Mouse (Mus musculus): ENCODE measurements around the gene Asic2.

Gene Asic2

GRCm38 (mm10) chr11:81498990-81499389 lies 469.3 kb downstream of the Asic2 start:
- Histone ChIP-seq H3K9me3 (ENCODE audit: low read length) (peaks cover 3% of the 10 kb centered on the region; the same call in 1 of the 2 replicates), H3K27me3 (ENCODE audit: insufficient read depth, low read length) (peaks cover 6% of the 10 kb centered on the region), H3K4me1 (replicated peaks; ENCODE audit: low read depth, low read length) (peaks cover 10% of the 10 kb centered on the region), H3K36me3 (ENCODE audit: insufficient read depth, low read length) (no peaks in the 10 kb centered on the region), H3K4me3 (replicated peaks; ENCODE audit: low read length) (no peak overlapping the region)
- no peak for TF ChIP-seq POU5F1 (IDR thresholded peaks at IDR 0.05; ENCODE audit: borderline replicate concordance, low read length)
- no peak for TF ChIP-seq NANOG (IDR thresholded peaks at IDR 0.05; ENCODE audit: borderline replicate concordance, low read length)
- no peak for TF ChIP-seq CTCF (conservative IDR thresholded peaks at IDR 0.05; ENCODE audit: low read length)

- Histone ChIP-seq H3K27me3 (ENCODE audit: insufficient read depth, low read length) (peaks cover 6% of the 10 kb centered on the region), H3K4me3 (replicated peaks; ENCODE audit: low read length) (no peak overlapping the region), H3K4me1 (replicated peaks; ENCODE audit: low read depth, low read length) (0 out of 2 replicates have a peak, but pooled peaks cover 4% of the 10 kb centered on the region), H3K9me3 (ENCODE audit: low read length) (peaks cover 3% of the 10 kb centered on the region; the same call in 1 of the 2 replicates), H3K36me3 (ENCODE audit: insufficient read depth, low read length) (no peaks in the 10 kb centered on the region)
- TF ChIP-seq NANOG (IDR thresholded peaks at IDR 0.05; ENCODE audit: borderline replicate concordance, low read length) (no peak), CTCF (conservative IDR thresholded peaks at IDR 0.05; ENCODE audit: low read length) (no peak), POU5F1 (IDR thresholded peaks at IDR 0.05; ENCODE audit: borderline replicate concordance, low read length) (no peak)
Measured at GRCm38 (mm10) chr11:81497652-81498391, 470.4 kb downstream of the Asic2 start.

GRCm38 (mm10) chr11:81496446-81496845 lies 471.8 kb downstream of the Asic2 start:
- Histone ChIP-seq H3K9me3 (ENCODE audit: low read length) (peaks cover 3% of the 10 kb centered on the region; the same call in 1 of the 2 replicates), H3K4me3 (replicated peaks; ENCODE audit: low read length) (no peak overlapping the region), H3K27me3 (ENCODE audit: insufficient read depth, low read length) (peaks cover 6% of the 10 kb centered on the region), H3K36me3 (ENCODE audit: insufficient read depth, low read length) (no peaks in the 10 kb centered on the region), H3K4me1 (replicated peaks; ENCODE audit: low read depth, low read length) (0 out of 2 replicates have a peak, but pooled peaks cover 4% of the 10 kb centered on the region)
- TF ChIP-seq POU5F1 (IDR thresholded peaks at IDR 0.05; ENCODE audit: borderline replicate concordance, low read length) (no peak), CTCF (conservative IDR thresholded peaks at IDR 0.05; ENCODE audit: low read length) (no peak), NANOG (IDR thresholded peaks at IDR 0.05; ENCODE audit: borderline replicate concordance, low read length) (no peak)

GRCm38 (mm10) chr11:81492351-81492750 lies 475.9 kb downstream of the Asic2 start:
- Histone ChIP-seq H3K36me3 (ENCODE audit: insufficient read depth, low read length) (no peaks in the 10 kb centered on the region), H3K4me1 (replicated peaks; ENCODE audit: low read depth, low read length) (0 out of 2 replicates have a peak, but pooled peaks cover 4% of the 10 kb centered on the region), H3K27me3 (ENCODE audit: insufficient read depth, low read length) (peaks cover 6% of the 10 kb centered on the region; the same call in 1 of the 2 replicates), H3K9me3 (ENCODE audit: low read length) (peaks cover 3% of the 10 kb centered on the region; the same call in 1 of the 2 replicates), H3K4me3 (replicated peaks; ENCODE audit: low read length) (no peak overlapping the region)
- no peak for TF ChIP-seq NANOG (IDR thresholded peaks at IDR 0.05; ENCODE audit: borderline replicate concordance, low read length)
- TF ChIP-seq POU5F1 (IDR thresholded peaks at IDR 0.05; ENCODE audit: borderline replicate concordance, low read length), result no peak
- no peak for TF ChIP-seq CTCF (conservative IDR thresholded peaks at IDR 0.05; ENCODE audit: low read length)

GRCm38 (mm10) chr11:81489144-81489735 lies 479.0 kb downstream of the Asic2 start:
- H3K4me3 ChIP-seq (replicated peaks; ENCODE audit: low read length), result no peak overlapping the region
- H3K9me3 ChIP-seq (ENCODE audit: low read length), result no peaks in the 10 kb centered on the region
- H3K36me3 ChIP-seq (ENCODE audit: insufficient read depth, low read length), result no peaks in the 10 kb centered on the region
- no peaks in the 10 kb centered on the region for H3K4me1 ChIP-seq (replicated peaks; ENCODE audit: low read depth, low read length)
- TF ChIP-seq CTCF (conservative IDR thresholded peaks at IDR 0.05; ENCODE audit: low read length) (no peak), POU5F1 (IDR thresholded peaks at IDR 0.05; ENCODE audit: borderline replicate concordance, low read length) (no peak)
- H3K27me3 ChIP-seq (ENCODE audit: insufficient read depth, low read length), result no peaks in the 10 kb centered on the region

- Histone ChIP-seq H3K4me3 (replicated peaks; ENCODE audit: low read length) (no peak overlapping the region), H3K9me3 (ENCODE audit: low read length) (no peaks in the 10 kb centered on the region), H3K36me3 (ENCODE audit: insufficient read depth, low read length) (no peaks in the 10 kb centered on the region), H3K27me3 (ENCODE audit: insufficient read depth, low read length) (no peaks in the 10 kb centered on the region), H3K4me1 (replicated peaks; ENCODE audit: low read depth, low read length) (no peaks in the 10 kb centered on the region)
- TF ChIP-seq NANOG (IDR thresholded peaks at IDR 0.05; ENCODE audit: borderline replicate concordance, low read length) (no peak), POU5F1 (IDR thresholded peaks at IDR 0.05; ENCODE audit: borderline replicate concordance, low read length) (no peak), CTCF (conservative IDR thresholded peaks at IDR 0.05; ENCODE audit: low read length) (no peak)
Measured at GRCm38 (mm10) chr11:81488681-81489080, 479.6 kb downstream of the Asic2 start.

GRCm38 (mm10) chr11:81486265-81486940 lies 481.9 kb downstream of the Asic2 start:
- Histone ChIP-seq H3K4me1 (replicated peaks; ENCODE audit: low read depth, low read length) (no peaks in the 10 kb centered on the region), H3K27me3 (ENCODE audit: insufficient read depth, low read length) (no peaks in the 10 kb centered on the region), H3K4me3 (replicated peaks; ENCODE audit: low read length) (no peak overlapping the region), H3K36me3 (ENCODE audit: insufficient read depth, low read length) (no peaks in the 10 kb centered on the region), H3K9me3 (ENCODE audit: low read length) (no peaks in the 10 kb centered on the region)
- TF ChIP-seq CTCF (conservative IDR thresholded peaks at IDR 0.05; ENCODE audit: low read length) (no peak), POU5F1 (IDR thresholded peaks at IDR 0.05; ENCODE audit: borderline replicate concordance, low read length) (no peak), NANOG (IDR thresholded peaks at IDR 0.05; ENCODE audit: borderline replicate concordance, low read length) (no peak)

GRCm38 (mm10) chr11:81481198-81481597 lies 487.1 kb downstream of the Asic2 start:
- Histone ChIP-seq H3K4me3 (replicated peaks; ENCODE audit: low read length) (no peak overlapping the region), H3K27me3 (ENCODE audit: insufficient read depth, low read length) (no peaks in the 10 kb centered on the region), H3K9me3 (ENCODE audit: low read length) (no peaks in the 10 kb centered on the region), H3K36me3 (ENCODE audit: insufficient read depth, low read length) (no peaks in the 10 kb centered on the region), H3K4me1 (replicated peaks; ENCODE audit: low read depth, low read length) (no peaks in the 10 kb centered on the region)
- TF ChIP-seq POU5F1 (IDR thresholded peaks at IDR 0.05; ENCODE audit: borderline replicate concordance, low read length) (no peak), CTCF (conservative IDR thresholded peaks at IDR 0.05; ENCODE audit: low read length) (no peak), NANOG (IDR thresholded peaks at IDR 0.05; ENCODE audit: borderline replicate concordance, low read length) (no peak)

Data from E14TG2a.4 (cell line).